Mouse (Mus musculus) midbrain, postnatal 0 days (tissue): ENCODE measurements at regions not wholly inside any gene's neighbourhood (a gene's known extent, or its start where the extent isn't known, plus 50 kb on each side); places are given as distances from the start of the nearest gene placed in this dataset.

Experiments used
- ATAC-seq: fragments of 200-750 bp; cut with Nextera tagmentation; 2 replicates; pipeline ENCODE4 v1.8.0; 2017; ENCODE audit warnings: moderate number of reproducible peaks, mild to moderate bottlenecking, moderate TSS enrichment, moderate library complexity; ENCODE audit not compliant: low FRiP score
- DNase-seq: peaks from one replicate; pipeline ENCODE4 v3.0.0-alpha.2; 2015; ENCODE audit warnings: low spot score
- H3K27ac ChIP-seq: fragments of 300-500 bp; sonication (generic); 2 replicates; pipeline ENCODE4 v1.5.1; 2014; ENCODE audit warnings: low read depth, mild to moderate bottlenecking, low read length, mixed read lengths
- H3K27me3 ChIP-seq: fragments of 300-500 bp; sonication (generic); 2 replicates; pipeline ENCODE4 v1.6.1; 2014; ENCODE audit warnings: low read length, control low read depth, mixed read lengths; ENCODE audit not compliant: insufficient read depth
- H3K36me3 ChIP-seq: fragments of 300-500 bp; sonication (generic); 2 replicates; pipeline ENCODE4 v1.6.1; 2014; ENCODE audit warnings: low read length, control low read depth, mixed read lengths; ENCODE audit not compliant: insufficient read depth
- H3K4me1 ChIP-seq: fragments of 300-500 bp; sonication (generic); 2 replicates; pipeline ENCODE4 v1.6.1; 2014; ENCODE audit warnings: mild to moderate bottlenecking, control low read depth, antibody characterized with exemption, low read length, mixed read lengths; ENCODE audit not compliant: insufficient read depth
- H3K4me2 ChIP-seq: fragments of 300-500 bp; sonication (generic); 2 replicates; pipeline ENCODE4 v1.6.1; 2014; ENCODE audit warnings: low read depth, mild to moderate bottlenecking, low read length, mixed read lengths; ENCODE audit not compliant: poor library complexity, severe bottlenecking
- H3K4me3 ChIP-seq: fragments of 300-500 bp; sonication (generic); 2 replicates; pipeline ENCODE4 v1.5.1; 2014; ENCODE audit warnings: low read depth, mild to moderate bottlenecking, low read length, moderate library complexity
- H3K9ac ChIP-seq: fragments of 300-500 bp; sonication (generic); replicated peaks from 2 replicates; pipeline ENCODE4 v1.6.1; 2014; ENCODE audit warnings: mild to moderate bottlenecking, low read length, moderate library complexity, mixed read lengths; ENCODE audit not compliant: poor library complexity, severe bottlenecking
- H3K9me3 ChIP-seq: fragments of 300-500 bp; sonication (generic); 2 replicates; pipeline ENCODE4 v1.6.1; 2016; ENCODE audit warnings: low read length, control low read depth
- CTCF ChIP-seq: IDR thresholded peaks from 2 replicates; pipeline ENCODE4 v1.5.1; 2016; ENCODE audit warnings: antibody characterized with exemption, mild to moderate bottlenecking
- WGBS: fragments of 180-500 bp; shearing (Covaris S2); extraction: QIAGEN DNeasy Blood & Tissue Kit; methylation state at CpG from one replicate; pipeline ENCODE4 v1.1.7; 2014; 5-methylcytosine and 5-hydroxymethylcytosine counted together

DNA sequence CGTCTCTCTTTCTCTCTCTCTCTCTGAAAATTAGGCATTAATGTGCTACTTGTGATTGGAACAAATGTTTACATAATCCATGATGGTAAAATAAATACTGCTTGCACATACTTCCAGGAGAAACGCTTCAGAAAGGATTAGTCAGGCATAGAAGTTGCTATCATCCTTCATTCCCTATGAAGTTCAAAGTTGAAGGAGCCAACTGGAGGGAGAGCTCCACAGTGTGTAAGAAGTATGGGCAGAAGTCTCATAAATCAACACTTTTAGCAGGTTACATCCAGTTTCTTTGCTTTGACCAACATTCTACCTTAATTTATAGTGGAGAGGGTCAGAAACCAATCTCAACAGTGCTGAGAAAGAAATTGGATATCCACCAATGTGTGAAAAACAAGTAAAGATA is 105.5 kb downstream of the Atp6ap1l start:
- H3K27me3 ChIP-seq = no peaks in the 10 kb centered on the region
- no peaks in the 10 kb centered on the region for H3K9me3 ChIP-seq
- H3K27ac ChIP-seq = no peak overlapping the region
- no peaks in the 10 kb centered on the region for H3K36me3 ChIP-seq
- ATAC-seq (no peak), DNase-seq (no peak)
- no peak for TF ChIP-seq CTCF
- H3K4me3 ChIP-seq = no peak overlapping the region
- H3K9ac ChIP-seq = no peak overlapping the region
- 79% methylated on average over 2 of the region's 2 CpGs for WGBS
- H3K4me1 ChIP-seq = no peaks in the 10 kb centered on the region
- no peak overlapping the region for H3K4me2 ChIP-seq

DNA sequence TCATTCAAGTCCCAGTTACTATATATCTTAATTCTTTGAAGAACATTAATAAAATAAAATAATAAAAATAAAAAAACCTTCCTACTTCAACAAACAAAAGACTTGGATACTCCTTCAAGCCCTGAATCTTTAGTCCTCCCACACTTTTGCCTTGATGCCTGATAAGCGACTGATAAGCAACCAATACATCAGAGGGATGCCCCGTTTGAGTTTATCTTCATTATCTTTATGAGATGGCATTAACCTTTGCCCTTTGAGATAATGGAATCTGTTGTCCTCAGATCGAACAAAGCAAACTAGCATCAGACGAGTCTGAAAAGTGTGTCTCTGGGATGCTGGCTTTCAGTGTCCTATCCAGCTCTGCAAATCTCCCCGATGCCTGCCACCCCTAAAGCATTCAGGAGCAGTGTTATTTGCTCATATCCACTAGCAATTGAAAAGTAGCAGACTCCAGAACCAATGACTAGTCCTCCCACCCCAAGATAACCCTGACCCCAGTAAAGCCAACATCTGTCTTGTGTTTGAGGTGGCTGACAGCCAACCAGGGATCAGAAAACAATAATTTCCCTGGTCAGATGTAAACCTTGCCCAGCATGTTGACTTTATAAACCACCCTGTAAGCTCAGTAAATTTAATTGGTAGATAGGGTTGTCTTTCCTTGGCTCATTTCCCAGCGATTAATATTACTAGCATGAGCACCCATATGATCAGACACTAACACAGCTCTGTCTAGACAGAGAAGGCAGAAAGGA is 106.2 kb downstream of the Atp6ap1l start:
- DNase-seq (no peak), ATAC-seq (no peak)
- Histone ChIP-seq H3K27ac (no peak overlapping the region), H3K27me3 (no peaks in the 10 kb centered on the region), H3K4me3 (no peak overlapping the region), H3K4me1 (no peaks in the 10 kb centered on the region), H3K4me2 (no peak overlapping the region), H3K36me3 (no peaks in the 10 kb centered on the region), H3K9me3 (no peaks in the 10 kb centered on the region), H3K9ac (no peak overlapping the region)
- 37% methylated on average over 6 of the region's 6 CpGs for WGBS
- TF ChIP-seq CTCF = no peak

DNA sequence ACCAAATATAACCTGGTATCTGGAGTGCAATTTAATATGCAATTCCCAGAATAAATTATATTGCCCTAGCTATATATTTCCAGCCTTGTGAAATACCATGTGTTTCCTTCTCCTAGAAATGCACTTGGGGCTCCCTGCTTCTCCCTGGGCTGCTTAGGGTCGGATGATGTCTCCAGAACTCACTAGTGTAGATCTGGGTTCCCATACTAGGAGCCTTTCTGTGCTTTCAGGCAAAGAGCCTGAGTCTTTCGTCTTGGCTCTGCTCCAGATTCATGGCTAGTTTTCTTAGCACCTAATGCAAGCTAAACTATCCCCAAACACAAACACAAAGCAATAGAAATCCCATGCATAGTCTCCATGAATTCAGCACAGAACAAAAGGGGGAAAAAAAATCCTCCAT is 106.8 kb downstream of the Atp6ap1l start:
- Histone ChIP-seq H3K4me1 (no peaks in the 10 kb centered on the region), H3K27ac (no peak overlapping the region), H3K4me2 (no peak overlapping the region), H3K36me3 (no peaks in the 10 kb centered on the region), H3K9me3 (no peaks in the 10 kb centered on the region), H3K27me3 (no peaks in the 10 kb centered on the region), H3K4me3 (no peak overlapping the region), H3K9ac (no peak overlapping the region)
- DNase-seq = no peak
- 66% methylated on average over 2 of the region's 2 CpGs for WGBS
- ATAC-seq = no peak
- no peak for TF ChIP-seq CTCF

DNA sequence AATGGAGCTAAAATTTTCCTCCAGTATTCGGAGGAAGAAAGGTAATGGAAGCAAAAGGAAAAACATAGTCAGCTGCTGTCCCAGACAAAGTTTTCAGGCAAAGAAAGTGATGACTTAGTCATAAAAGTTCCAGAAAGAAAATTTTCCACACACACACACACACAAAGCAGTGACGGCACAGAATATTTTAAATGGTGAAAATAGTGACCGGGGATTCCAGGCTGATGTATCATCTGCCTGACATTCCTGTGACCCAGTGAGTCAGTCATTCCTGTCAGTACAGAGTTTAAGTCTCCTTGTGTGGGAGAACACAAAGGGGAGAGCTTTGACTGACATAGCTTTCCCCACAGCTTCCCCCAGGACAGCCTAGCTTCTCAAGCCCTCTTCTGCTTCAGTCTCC is 107.9 kb downstream of the Atp6ap1l start:
- TF ChIP-seq CTCF = no peak
- no peaks in the 10 kb centered on the region for H3K9me3 ChIP-seq
- ATAC-seq (no peak), DNase-seq (no peak)
- 91% methylated on average over 3 of the region's 3 CpGs for WGBS
- H3K4me2 ChIP-seq = no peak overlapping the region
- no peak overlapping the region for H3K9ac ChIP-seq
- no peaks in the 10 kb centered on the region for H3K36me3 ChIP-seq
- H3K27ac ChIP-seq = no peak overlapping the region
- no peak overlapping the region for H3K4me3 ChIP-seq
- H3K4me1 ChIP-seq = no peaks in the 10 kb centered on the region
- no peaks in the 10 kb centered on the region for H3K27me3 ChIP-seq

DNA sequence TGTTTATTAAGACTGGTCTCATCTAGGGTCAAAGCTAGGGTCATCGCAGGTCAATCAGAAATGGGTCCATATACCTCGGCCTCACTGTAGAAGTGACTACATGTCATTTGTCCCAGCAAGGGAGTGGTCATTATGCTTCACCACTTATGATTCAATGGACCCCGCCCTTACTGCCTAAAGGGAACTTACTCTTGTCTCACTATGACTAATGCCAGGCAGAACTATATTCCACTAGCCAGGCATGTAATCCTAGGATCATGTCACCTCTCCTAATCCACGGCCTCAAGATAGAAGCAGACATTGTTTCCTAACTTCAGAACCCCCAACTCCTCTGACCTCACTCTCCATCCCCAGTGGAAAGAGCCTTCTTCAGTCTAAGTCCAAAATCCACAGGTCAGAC is 108.3 kb downstream of the Atp6ap1l start:
- 91% methylated on average over 4 of the region's 4 CpGs for WGBS
- no peak overlapping the region for H3K9ac ChIP-seq
- no peaks in the 10 kb centered on the region for H3K4me1 ChIP-seq
- no peaks in the 10 kb centered on the region for H3K36me3 ChIP-seq
- TF ChIP-seq CTCF = no peak
- no peak overlapping the region for H3K4me3 ChIP-seq
- H3K27me3 ChIP-seq = no peaks in the 10 kb centered on the region
- no peak overlapping the region for H3K27ac ChIP-seq
- no peak overlapping the region for H3K4me2 ChIP-seq
- DNase-seq (no peak), ATAC-seq (no peak)
- no peaks in the 10 kb centered on the region for H3K9me3 ChIP-seq

DNA sequence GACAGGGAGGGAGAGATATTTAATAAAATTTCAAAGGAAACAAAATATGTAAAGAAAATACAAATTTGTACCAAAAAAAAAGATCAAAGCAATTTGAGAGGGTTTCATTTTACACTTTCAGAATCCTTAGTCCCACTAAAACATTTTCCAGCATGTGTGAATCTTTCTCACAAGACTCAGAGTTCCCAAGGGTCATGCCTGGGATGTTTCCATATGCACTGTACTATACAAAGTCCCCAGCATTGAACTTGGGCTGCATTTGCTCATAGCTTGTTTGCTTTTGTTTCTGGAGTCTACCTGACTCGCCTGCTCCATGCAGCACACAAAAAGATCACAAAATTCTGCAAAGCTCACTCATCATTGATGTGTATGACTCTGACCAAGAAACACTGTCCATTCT is 122.7 kb downstream of the Atp6ap1l start:
- 84% methylated on average over 1 of the region's 1 CpGs for WGBS
- Histone ChIP-seq H3K4me2 (no peak overlapping the region), H3K9me3 (no peaks in the 10 kb centered on the region), H3K4me3 (no peak overlapping the region), H3K27me3 (no peaks in the 10 kb centered on the region), H3K27ac (no peak overlapping the region), H3K36me3 (no peaks in the 10 kb centered on the region), H3K4me1 (no peaks in the 10 kb centered on the region), H3K9ac (no peak overlapping the region)
- ATAC-seq (no peak), DNase-seq (no peak)
- no peak for TF ChIP-seq CTCF
